Mouse (Mus musculus): ENCODE measurements around the gene Dpep1. TPM values are rescaled to one million over a fixed set of nuclear protein-coding genes. Genes with fewer than 3 reads are reported as not detected.
"Not testable (repeated sequence)": the region's sequence is repeated elsewhere in the genome, so short reads cannot be mapped to it uniquely, and the experiment has no call there.

Gene Dpep1
- polyA plus RNA-seq, 1 experiment from 2014 or later = 3.9 TPM

DNA sequence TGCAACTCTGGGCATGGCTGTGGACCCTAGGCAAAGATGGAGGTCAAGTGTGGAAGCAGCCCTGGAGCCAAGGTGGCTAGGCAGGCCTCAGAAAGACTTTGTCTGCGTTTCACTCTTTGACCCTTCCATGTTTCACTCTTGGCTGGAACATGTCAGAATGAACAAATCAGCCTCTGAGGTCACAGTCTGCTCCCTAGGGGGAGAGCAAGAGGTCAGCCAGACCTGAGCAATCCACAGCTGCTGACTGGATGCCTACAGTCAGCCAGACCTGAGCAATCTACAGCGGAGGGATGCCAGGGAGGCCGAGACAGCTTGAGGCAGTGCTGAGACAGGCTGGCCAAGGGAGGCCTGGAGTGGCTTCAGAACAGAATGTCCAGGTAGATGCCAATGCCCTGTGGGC, 4.7 kb upstream of the Dpep1 start:
- 51% methylated on average over 3 of the region's 3 CpGs for WGBS
- Histone ChIP-seq H3K4me3 (replicated peaks) (no peak overlapping the region), H3K27me3 (replicated peaks) (no peaks in the 10 kb centered on the region), H3K27ac (no peak overlapping the region), H3K36me3 (no peaks in the 10 kb centered on the region), H3K9me3 (no peaks in the 10 kb centered on the region), H3K4me2 (replicated peaks) (no peak overlapping the region), H3K9ac (no peak overlapping the region), H3K4me1 (replicated peaks) (peaks cover 11% of the 10 kb centered on the region; the same call in 1 of the 2 replicates)
- no peak for ATAC-seq

DNA sequence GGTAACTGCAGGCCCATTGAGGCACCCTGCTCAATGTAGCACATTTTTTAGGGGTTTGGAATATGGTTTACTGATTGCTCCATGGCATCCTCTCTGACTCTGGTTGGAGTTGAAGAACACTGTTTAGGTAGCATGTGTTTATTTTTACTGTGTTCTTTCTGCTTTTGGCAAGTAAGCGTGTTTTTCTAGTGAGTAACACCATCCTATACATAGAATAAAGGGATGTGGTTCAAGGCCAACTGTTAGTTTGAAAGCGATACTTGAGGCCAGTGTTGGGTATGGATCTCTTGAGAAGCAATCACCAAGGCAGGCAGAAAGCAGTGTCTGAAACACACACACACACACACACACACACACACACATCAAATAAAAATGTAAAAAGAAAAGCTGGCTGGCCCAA, 2.0 kb downstream of the Dpep1 start:
- Histone ChIP-seq H3K9ac (no peak overlapping the region), H3K27me3 (replicated peaks) (no peaks in the 10 kb centered on the region), H3K36me3 (no peaks in the 10 kb centered on the region), H3K4me1 (replicated peaks) (peaks cover 23% of the 10 kb centered on the region), H3K4me3 (replicated peaks) (no peak overlapping the region), H3K9me3 (no peaks in the 10 kb centered on the region), H3K4me2 (replicated peaks) (no peak overlapping the region), H3K27ac (no peak overlapping the region)
- 75% methylated on average over 2 of the region's 2 CpGs for WGBS
- no peak for ATAC-seq

DNA sequence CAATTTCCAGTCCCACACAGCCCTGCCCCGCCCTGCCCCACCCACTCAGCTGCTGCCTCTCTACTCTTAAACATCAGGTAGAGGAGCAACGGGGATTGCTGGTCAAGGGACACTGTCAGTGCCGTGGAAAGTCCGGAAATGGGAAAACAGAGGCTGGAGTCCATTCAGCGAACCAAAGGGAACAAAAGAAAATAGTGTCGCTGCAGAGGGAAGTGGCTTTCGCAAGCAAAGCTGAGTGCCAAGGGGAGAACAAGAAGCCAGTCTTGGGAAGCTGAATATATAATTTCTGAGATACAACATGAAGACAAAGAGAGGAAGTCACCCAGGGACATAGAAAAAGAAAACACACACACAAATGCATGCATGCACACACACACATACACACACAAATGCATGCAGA, 2.8 kb downstream of the Dpep1 start:
- H3K27me3 ChIP-seq (replicated peaks) = no peaks in the 10 kb centered on the region
- H3K9me3 ChIP-seq = no peaks in the 10 kb centered on the region
- ATAC-seq = no peak
- H3K36me3 ChIP-seq = no peaks in the 10 kb centered on the region
- H3K9ac ChIP-seq = no peak overlapping the region
- H3K4me2 ChIP-seq (replicated peaks) = no peak overlapping the region
- H3K4me3 ChIP-seq (replicated peaks) = no peak overlapping the region
- WGBS = 68% methylated on average over 7 of the region's 7 CpGs
- H3K4me1 ChIP-seq (replicated peaks) = peaks cover 23% of the 10 kb centered on the region
- no peak overlapping the region for H3K27ac ChIP-seq

DNA sequence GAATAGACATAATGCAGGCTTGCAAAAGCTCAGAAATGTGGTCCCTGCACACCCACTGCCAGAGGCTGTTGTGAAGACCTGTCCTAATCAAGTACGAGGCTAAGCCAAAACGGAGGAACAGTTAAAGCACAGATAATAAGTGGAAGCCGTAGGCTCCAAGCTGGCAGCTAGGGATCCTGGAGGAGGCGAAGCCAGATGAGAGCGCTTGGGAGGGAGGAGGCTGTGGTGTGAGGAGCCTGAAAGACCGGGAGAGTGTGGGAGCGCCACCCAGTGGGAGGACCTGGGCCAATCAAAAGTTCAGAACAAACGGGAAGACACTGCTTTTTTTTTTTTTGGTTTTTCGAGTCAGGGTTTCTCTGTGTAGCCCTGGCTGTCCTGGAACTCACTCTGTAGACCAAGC, 4.6 kb downstream of the Dpep1 start:
- peaks cover 22% of the 10 kb centered on the region for H3K4me1 ChIP-seq (replicated peaks)
- no peaks in the 10 kb centered on the region for H3K27me3 ChIP-seq (replicated peaks)
- H3K4me3 ChIP-seq (replicated peaks) = no peak overlapping the region
- H3K36me3 ChIP-seq = no peaks in the 10 kb centered on the region
- H3K4me2 ChIP-seq (replicated peaks) = peak overlapping the region; percentile 43
- H3K27ac ChIP-seq = no peak overlapping the region
- 4% methylated on average over 9 of the region's 9 CpGs for WGBS
- no peak overlapping the region for H3K9ac ChIP-seq
- ATAC-seq = peak; percentile 45
- H3K9me3 ChIP-seq = no peaks in the 10 kb centered on the region

DNA sequence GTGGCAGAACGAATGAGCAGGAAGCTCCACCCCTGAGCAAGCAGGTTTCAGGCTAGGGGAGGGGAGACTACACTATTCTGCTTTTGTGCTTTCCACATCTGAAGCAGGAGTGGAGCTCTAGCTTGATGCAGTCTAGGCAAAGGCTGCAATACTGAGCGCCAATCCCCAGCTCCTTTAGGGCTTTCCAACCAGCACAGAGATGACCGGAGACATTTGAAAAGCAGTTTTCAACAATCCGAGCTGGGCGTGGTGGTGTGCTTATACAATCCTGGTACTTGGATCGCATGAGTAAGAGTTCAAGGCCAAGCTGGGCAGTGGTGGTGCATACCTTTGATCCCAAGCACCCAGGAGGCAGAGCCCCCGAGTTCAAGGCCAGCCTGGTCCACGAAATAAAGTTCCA, 5.9 kb downstream of the Dpep1 start:
- WGBS = 46% methylated on average over 8 of the region's 8 CpGs
- no peak overlapping the region for H3K9ac ChIP-seq
- ATAC-seq = peak; percentile 40
- H3K4me2 ChIP-seq (replicated peaks) = no peak overlapping the region
- H3K36me3 ChIP-seq = no peaks in the 10 kb centered on the region
- H3K9me3 ChIP-seq = no peaks in the 10 kb centered on the region
- peaks cover 16% of the 10 kb centered on the region for H3K4me1 ChIP-seq (replicated peaks)
- no peak overlapping the region for H3K4me3 ChIP-seq (replicated peaks)
- H3K27ac ChIP-seq = no peak overlapping the region
- H3K27me3 ChIP-seq (replicated peaks) = no peaks in the 10 kb centered on the region

DNA sequence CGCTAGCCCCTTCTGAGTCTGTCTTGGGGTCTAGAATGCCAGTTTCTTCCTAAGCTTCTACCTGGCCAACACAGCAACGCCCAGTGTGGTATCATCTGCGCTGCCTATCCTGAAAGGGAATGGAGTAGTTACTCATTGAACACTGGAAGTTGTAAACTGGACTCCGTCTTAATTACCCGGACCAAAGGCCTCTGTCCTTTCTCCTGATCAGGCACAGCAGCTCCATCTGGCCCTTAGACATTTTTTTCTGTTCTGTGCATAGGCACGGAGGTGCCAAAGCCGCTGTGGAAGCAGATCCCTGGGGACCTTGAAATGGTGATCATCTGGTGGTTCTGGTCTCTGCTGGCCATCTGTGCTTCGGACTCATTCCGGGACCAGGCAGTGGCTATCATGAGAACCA, 7.7 kb downstream of the Dpep1 start:
- Histone ChIP-seq H3K4me2 (replicated peaks) (no peak overlapping the region), H3K4me3 (replicated peaks) (no peak overlapping the region), H3K4me1 (replicated peaks) (peaks cover 16% of the 10 kb centered on the region), H3K27ac (no peak overlapping the region), H3K9ac (no peak overlapping the region), H3K27me3 (replicated peaks) (no peaks in the 10 kb centered on the region), H3K9me3 (no peaks in the 10 kb centered on the region), H3K36me3 (no peaks in the 10 kb centered on the region)
- whole genome bisulfite sequencing = 70% methylated on average over 9 of the region's 9 CpGs
- peak; percentile 24; the same call in 1 of the 2 replicates for ATAC-seq

DNA sequence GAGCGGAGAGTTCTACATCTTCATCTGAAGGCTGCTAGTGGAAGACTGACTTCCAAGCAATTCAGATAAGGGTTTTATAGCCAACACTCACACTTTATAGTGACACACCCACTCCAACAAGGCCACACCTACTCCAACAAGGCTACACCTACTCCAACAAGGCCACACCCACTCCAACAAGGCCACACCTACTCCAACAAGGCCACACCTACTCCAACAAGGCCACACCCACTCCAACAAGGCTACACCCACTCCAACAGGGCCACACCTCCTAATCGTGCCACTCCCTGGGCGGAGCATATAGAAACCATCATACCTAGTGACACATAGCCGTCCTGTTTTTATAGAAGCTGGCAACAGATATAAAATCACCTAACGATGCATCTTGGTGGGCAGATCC, 11.0 kb downstream of the Dpep1 start:
- H3K4me3 ChIP-seq (replicated peaks); H3K9ac ChIP-seq; H3K9me3 ChIP-seq; H3K27me3 ChIP-seq (replicated peaks); H3K27ac ChIP-seq; H3K4me2 ChIP-seq (replicated peaks); H3K4me1 ChIP-seq (replicated peaks); H3K36me3 ChIP-seq: not testable (repeated sequence)
- peak; percentile 53 for ATAC-seq
- WGBS = 64% methylated on average over 5 of the region's 5 CpGs

DNA sequence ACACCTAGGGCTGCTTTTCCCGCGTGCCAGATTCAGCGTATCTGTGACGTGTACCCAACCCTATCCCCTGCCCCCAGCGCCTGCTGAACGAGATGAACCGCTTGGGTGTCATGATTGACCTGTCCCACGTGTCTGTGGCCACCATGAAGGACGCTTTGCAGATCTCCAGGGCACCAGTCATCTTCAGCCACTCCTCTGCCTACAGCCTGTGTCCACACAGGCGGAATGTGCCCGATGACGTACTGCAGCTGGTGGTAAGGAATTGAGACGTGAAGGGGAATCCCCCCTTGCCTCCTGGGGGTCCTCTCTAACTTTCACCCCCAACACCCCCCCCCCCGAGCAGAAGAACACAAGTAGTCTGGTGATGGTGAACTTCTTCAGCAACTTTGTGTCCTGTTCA, 13.8 kb downstream of the Dpep1 start:
- 57% methylated on average over 14 of the region's 14 CpGs for WGBS
- Histone ChIP-seq H3K4me1 (replicated peaks) (peaks cover 2% of the 10 kb centered on the region; the same call in 1 of the 2 replicates), H3K4me2 (replicated peaks) (no peak overlapping the region), H3K4me3 (replicated peaks) (no peak overlapping the region), H3K27ac (no peak overlapping the region), H3K9me3 (no peaks in the 10 kb centered on the region), H3K9ac (no peak overlapping the region), H3K27me3 (replicated peaks) (no peaks in the 10 kb centered on the region), H3K36me3 (no peaks in the 10 kb centered on the region)
- ATAC-seq = no peak

DNA sequence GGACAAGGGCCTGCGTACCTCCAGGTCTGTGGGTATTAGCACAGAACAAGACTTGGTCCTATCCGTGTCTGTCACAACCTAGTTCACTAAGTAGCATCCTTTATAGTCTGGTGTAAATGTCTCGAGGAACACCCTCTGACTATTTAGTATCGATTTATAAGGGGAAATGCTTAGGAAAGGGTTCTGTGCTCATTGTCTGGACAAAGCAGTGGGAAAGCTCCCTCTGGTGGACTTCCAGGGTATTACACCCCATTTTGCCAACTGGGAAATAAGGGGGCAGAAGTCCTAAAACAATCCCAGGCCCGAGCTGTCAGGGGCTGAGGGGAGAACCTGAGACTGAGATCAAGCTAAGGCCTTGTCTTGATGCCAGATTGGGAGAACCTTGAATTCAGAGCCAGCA, 16.2 kb downstream of the Dpep1 start:
- WGBS = 23% methylated on average over 5 of the region's 5 CpGs

DNA sequence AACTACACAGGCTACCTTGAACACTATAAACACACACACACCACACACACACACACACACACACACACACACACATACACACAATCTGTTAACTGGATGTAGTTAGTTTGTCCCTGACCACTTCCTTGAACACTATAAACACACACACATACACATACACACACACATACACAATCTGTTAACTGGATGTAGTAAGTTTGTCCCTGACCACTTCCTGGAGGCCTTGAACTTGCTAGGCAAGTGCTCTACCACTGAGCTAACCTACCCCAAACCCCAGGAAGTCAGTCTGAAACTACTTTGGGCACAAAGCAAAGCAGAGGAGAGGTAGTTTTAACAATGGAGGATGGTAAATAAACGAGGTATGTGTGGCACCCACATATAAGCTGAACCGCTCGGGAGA, 17.5 kb downstream of the Dpep1 start:
- no peak for ATAC-seq
- WGBS = 80% methylated on average over 3 of the region's 3 CpGs

More for the DNA sequence above, 16.2 kb downstream of the Dpep1 start:
- no peaks in the 10 kb centered on the region for H3K9me3 ChIP-seq
- H3K4me3 ChIP-seq (replicated peaks) = no peak overlapping the region
- no peak overlapping the region for H3K4me2 ChIP-seq (replicated peaks)
- ATAC-seq = peak; percentile 20; the same call in 1 of the 2 replicates
- no peaks in the 10 kb centered on the region for H3K27me3 ChIP-seq (replicated peaks)
- peaks cover 13% of the 10 kb centered on the region for H3K36me3 ChIP-seq
- H3K9ac ChIP-seq = no peak overlapping the region
- H3K27ac ChIP-seq = no peak overlapping the region
- H3K4me1 ChIP-seq (replicated peaks) = no peaks in the 10 kb centered on the region

DNA sequence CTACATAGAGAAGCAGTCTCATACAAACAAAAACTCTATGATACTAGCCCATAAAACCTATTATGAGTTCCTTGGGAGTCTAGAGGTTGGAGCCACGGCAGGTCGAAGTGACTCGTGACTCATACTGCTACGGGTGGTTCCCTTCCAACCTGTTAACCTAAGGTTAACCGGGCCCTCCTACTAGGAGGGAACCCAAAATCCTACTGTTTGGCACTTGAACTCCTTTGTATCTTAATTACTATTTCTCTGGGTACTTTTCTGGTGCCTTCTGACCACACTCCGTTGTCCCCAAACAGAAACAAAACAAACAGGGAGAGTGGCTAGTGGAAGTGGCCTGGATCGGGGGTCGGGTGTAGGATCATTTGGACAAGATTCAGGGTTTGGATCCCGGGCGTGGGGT, 25.8 kb downstream of the Dpep1 start:
- H3K9ac ChIP-seq = peak overlapping the region; percentile 92
- 0 out of 2 replicates have a peak overlapping the region, but pooled peaks have one; percentile 58 for H3K27ac ChIP-seq
- 36% methylated on average over 10 of the region's 10 CpGs for WGBS
- peak overlapping the region; percentile 89 for H3K4me3 ChIP-seq (replicated peaks)
- no peak; the same call in 1 of the 2 replicates for ATAC-seq
- peaks cover 32% of the 10 kb centered on the region for H3K36me3 ChIP-seq
- no peaks in the 10 kb centered on the region for H3K9me3 ChIP-seq
- H3K4me1 ChIP-seq (replicated peaks) = peaks cover 13% of the 10 kb centered on the region
- H3K4me2 ChIP-seq (replicated peaks) = peak overlapping the region; percentile 80
- H3K27me3 ChIP-seq (replicated peaks) = no peaks in the 10 kb centered on the region

More for the DNA sequence above, 17.5 kb downstream of the Dpep1 start:
- no peak overlapping the region for H3K9ac ChIP-seq
- no peaks in the 10 kb centered on the region for H3K4me1 ChIP-seq (replicated peaks)
- no peak overlapping the region for H3K4me3 ChIP-seq (replicated peaks)
- H3K4me2 ChIP-seq (replicated peaks) = no peak overlapping the region
- H3K27ac ChIP-seq = no peak overlapping the region
- no peaks in the 10 kb centered on the region for H3K27me3 ChIP-seq (replicated peaks)
- H3K9me3 ChIP-seq = no peaks in the 10 kb centered on the region
- H3K36me3 ChIP-seq = peaks cover 26% of the 10 kb centered on the region

DNA sequence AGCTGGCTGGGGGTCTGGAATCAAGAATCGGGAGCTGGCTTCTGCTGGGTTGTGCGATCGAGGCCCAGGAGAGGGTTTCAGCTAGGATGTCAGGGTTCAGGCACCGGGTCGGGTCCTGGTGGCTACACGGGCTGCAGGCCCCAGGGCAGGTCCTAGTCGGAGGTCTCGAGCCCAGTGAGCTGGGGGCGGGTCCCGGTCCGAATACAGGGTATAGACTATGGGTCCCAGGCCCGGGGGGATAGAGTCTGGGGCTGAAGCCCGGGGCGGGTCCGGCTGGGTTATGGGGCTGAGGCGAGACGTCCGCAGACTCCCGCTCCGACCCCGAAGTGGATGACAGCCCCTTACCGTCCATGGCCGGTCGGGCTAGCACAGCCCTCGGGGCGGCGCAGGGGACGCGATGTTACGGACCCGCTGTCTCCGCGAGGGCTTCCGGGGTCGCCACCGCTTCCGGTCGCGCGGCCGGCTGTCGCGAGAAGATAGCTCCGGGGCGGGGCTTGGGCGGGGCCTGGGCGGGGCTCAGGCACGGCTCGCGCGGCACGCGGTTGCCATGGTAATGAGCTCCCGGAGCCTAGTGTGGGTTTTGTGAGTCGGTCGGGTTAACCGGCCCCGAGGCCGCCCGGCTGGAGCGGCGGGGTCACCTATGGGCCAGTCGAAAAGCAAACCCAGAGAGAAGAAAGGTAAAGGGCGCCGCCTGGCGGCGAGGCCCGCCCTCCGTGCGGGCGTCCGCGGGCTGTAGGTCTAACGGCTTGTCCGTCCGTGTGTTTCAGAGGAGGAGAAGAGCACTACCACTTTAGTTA, 26.5 kb downstream of the Dpep1 start, which contains the start of the genes Chmp1a and Spata33:
TSS of gene Chmp1a (minus strand) at position 443 of the 797 bp plus-strand sequence.
TSS of gene Spata33 (plus strand) at position 512 of the 797 bp plus-strand sequence.
- Histone ChIP-seq H3K27ac (peak within 1 kb of the TSS; percentile 58), H3K36me3 (peaks cover 27% of the 10 kb centered on the region), H3K9me3 (no peaks in the 10 kb centered on the region), H3K4me3 (replicated peaks) (peak within 1 kb of the TSS; percentile 89), H3K4me1 (replicated peaks) (peaks cover 13% of the 10 kb centered on the region), H3K27me3 (replicated peaks) (no peaks in the 10 kb centered on the region), H3K9ac (peak within 1 kb of the TSS; percentile 92), H3K4me2 (replicated peaks) (peak within 1 kb of the TSS; percentile 80)
- peak; percentile 98 for ATAC-seq
- whole genome bisulfite sequencing = 1% methylated on average over 76 of the region's 76 CpGs
